Mouse (Mus musculus): ENCODE data around the gene Pitpna. TPM values are rescaled to one million over a fixed set of nuclear protein-coding genes. Genes with fewer than 3 reads are reported as not detected.

Pitpna gene
- polyA plus RNA-seq, 1 experiment: 160 TPM

DNA sequence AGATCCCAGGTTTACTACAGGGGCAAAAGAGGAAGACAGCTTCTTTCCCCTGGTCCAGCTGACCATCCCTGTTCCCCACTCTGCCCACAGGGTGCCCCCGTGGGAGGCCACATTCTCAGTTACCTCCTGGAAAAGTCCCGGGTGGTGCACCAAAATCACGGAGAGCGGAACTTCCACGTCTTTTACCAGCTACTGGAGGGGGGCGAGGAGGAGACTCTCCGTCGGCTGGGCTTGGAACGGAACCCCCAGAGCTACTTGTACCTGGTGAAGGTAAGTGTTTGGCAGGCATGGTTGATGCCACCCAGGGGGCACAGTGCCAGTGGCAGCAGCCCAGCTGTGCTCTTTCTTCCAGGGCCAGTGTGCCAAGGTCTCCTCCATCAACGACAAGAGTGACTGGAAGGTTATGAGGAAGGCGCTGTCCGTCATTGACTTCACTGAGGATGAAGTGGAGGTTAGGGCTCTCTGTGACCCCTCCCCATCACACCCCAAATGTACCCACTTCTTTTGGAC, 72.2 kb downstream of the Pitpna start:
- H3K27ac ChIP-seq (ENCODE audit: insufficient read depth, low read length): no peak overlapping the region
- no peak for TF ChIP-seq POLR2A (IDR thresholded peaks at IDR 0.05; ENCODE audit: low read depth, low read length)
- TF ChIP-seq CTCF (IDR thresholded peaks at IDR 0.05; ENCODE audit: borderline replicate concordance, insufficient read depth, low read length): no peak
- H3K4me3 ChIP-seq (ENCODE audit: insufficient read depth, low read length): no peak overlapping the region
- H3K4me1 ChIP-seq (ENCODE audit: control insufficient read depth, insufficient read depth, low read length): peaks cover 4% of the 10 kb centered on the region

DNA sequence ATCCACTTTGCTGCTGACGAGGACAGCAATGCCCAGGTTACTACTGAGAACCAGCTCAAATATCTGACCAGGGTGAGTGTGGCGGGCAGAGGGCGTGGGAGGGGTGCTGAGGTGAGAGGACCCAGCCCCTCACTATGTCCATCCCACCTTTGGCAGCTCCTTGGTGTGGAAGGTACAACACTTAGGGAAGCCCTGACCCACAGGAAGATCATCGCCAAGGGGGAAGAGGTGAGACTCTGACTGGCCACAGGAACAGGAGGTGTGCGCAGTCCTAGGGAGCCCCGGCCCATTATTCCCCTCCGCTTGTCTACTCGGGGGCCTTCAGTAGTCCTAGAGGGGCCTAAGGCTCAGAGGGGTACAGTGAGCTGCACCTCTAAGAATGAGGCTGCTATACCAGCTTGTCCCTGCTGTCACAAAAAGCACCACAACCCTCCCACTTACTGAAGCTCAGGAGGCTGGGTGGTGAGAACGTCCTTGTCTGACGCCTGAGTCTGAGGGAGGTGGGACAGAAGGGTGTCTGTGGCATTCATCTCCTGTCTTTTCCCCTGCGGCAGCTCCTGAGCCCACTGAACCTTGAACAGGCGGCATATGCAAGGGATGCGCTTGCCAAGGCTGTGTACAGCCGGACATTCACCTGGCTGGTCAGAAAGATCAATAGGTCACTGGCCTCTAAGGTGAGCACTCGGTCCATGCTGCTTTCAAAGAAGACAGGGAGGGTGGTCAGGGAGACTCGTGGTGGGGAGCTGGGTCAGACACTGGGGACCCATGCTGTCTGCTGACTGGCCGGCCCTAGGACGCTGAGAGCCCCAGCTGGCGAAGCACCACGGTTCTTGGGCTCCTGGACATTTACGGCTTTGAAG, 73.3 kb downstream of the Pitpna start:
- TF ChIP-seq CTCF (IDR thresholded peaks at IDR 0.05; ENCODE audit: borderline replicate concordance, insufficient read depth, low read length) (no peak), POLR2A (IDR thresholded peaks at IDR 0.05; ENCODE audit: low read depth, low read length) (no peak)
- no peak overlapping the region for H3K4me3 ChIP-seq (ENCODE audit: insufficient read depth, low read length)
- no peak overlapping the region for H3K27ac ChIP-seq (ENCODE audit: insufficient read depth, low read length)
- H3K4me1 ChIP-seq (ENCODE audit: control insufficient read depth, insufficient read depth, low read length): peaks cover 3% of the 10 kb centered on the region

DNA sequence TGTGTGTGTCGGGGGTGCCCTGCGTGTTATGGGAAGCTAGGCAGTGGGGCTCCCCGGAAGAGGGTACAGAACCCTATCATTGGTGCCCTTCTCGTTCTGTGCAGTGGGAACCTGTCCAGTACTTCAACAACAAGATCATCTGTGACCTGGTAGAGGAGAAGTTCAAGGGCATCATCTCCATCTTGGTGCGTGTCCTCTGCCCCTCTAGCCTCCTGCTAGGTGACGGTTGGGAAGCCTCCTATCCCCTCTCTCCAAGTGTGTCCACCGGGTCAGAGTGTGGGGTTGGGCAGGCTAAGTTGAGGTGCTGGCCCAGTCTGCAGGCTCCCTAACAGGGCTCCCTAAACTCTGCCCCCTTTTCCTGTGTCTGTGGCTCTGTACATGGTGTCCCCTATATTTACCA, 74.2 kb downstream of the Pitpna start:
- TF ChIP-seq POLR2A (IDR thresholded peaks at IDR 0.05; ENCODE audit: low read depth, low read length) (no peak), CTCF (IDR thresholded peaks at IDR 0.05; ENCODE audit: borderline replicate concordance, insufficient read depth, low read length) (no peak)
- H3K4me3 ChIP-seq (ENCODE audit: insufficient read depth, low read length): no peak overlapping the region
- H3K4me1 ChIP-seq (ENCODE audit: control insufficient read depth, insufficient read depth, low read length): peaks cover 3% of the 10 kb centered on the region
- H3K27ac ChIP-seq (ENCODE audit: insufficient read depth, low read length): no peak overlapping the region

DNA sequence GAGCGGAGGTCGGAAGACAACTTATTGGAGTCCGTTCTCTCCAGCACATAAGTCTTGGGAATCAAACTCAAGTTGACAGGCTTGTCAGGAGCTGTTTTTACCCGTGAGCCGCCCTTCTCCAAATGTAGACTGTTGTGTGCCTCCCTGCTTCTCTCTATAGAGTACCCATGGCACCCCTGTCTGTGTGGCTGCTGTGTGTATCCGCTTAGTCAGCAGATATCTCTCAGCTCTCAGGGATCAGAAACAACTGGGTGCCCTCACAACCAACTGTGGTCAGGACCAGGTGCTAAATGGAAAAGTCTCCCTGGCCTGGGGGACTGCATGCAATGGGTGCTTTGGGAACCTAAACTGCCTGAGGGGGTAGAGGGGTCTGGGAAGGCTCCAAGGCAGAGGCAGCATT, 78.4 kb downstream of the Pitpna start:
- no peaks in the 10 kb centered on the region for H3K4me1 ChIP-seq (ENCODE audit: control insufficient read depth, insufficient read depth, low read length)
- no peak for TF ChIP-seq CTCF (IDR thresholded peaks at IDR 0.05; ENCODE audit: borderline replicate concordance, insufficient read depth, low read length)
- TF ChIP-seq POLR2A (IDR thresholded peaks at IDR 0.05; ENCODE audit: low read depth, low read length): no peak

DNA sequence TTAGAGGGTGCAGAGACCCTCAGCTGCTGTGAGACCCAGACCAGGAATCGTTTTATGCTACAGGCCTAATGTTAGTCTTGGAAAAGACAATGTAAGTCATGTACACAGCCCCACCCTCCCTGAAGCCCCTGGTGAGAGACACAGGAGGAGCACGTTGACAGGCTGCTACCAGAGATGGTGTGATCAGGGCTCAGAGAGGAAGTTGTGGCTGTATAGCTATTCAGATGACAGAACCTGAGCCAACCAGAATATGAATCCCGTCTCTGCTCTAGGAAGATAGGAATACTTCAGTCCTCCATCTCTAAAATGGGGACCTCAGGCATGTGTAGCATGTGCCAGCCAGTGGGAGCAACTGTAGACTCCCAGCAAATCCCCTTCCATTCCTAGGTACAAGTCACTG, 80.7 kb downstream of the Pitpna start:
- Histone ChIP-seq H3K27ac (ENCODE audit: insufficient read depth, low read length) (no peak overlapping the region), H3K4me3 (ENCODE audit: insufficient read depth, low read length) (no peak overlapping the region)
- TF ChIP-seq POLR2A (IDR thresholded peaks at IDR 0.05; ENCODE audit: low read depth, low read length): no peak
- no peak for TF ChIP-seq CTCF (IDR thresholded peaks at IDR 0.05; ENCODE audit: borderline replicate concordance, insufficient read depth, low read length)

More for the DNA sequence above, 78.4 kb downstream of the Pitpna start:
- H3K27ac ChIP-seq (ENCODE audit: insufficient read depth, low read length): no peak overlapping the region
- no peak overlapping the region for H3K4me3 ChIP-seq (ENCODE audit: insufficient read depth, low read length)

DNA sequence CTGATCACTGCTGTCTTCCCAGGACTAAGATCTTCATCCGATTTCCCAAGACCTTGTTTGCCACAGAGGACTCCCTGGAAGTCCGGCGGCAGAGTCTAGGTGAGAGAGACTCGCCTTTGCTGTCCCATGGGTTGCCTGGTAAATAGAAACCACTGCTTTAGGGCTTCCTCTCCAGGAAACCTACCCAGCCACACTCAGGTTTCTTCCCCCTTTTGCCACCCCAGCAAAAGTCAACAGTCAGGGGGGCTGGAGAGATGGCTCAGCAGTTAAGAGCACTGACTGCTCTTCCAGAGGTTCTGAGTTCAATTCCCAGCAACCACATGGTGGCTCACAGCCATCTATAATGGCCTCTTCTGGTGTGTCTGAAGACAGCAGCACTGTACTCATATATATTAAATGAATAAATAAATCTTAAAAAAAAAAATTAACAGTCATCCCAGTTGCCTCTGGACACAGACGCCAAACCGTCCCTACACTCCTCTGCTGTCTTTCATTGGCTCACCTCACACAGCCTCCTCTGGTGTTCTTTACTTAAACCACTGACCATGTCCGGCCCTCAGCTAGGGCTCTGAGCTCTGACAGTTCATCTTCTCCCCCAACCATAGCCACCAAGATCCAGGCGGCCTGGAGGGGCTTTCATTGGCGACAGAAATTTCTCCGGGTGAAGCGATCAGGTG, 81.4 kb downstream of the Pitpna start:
- no peak overlapping the region for H3K27ac ChIP-seq (ENCODE audit: insufficient read depth, low read length)
- H3K4me3 ChIP-seq (ENCODE audit: insufficient read depth, low read length): no peak overlapping the region
- TF ChIP-seq POLR2A (IDR thresholded peaks at IDR 0.05; ENCODE audit: low read depth, low read length) (no peak), CTCF (IDR thresholded peaks at IDR 0.05; ENCODE audit: borderline replicate concordance, insufficient read depth, low read length) (no peak)
- no peaks in the 10 kb centered on the region for H3K4me1 ChIP-seq (ENCODE audit: control insufficient read depth, insufficient read depth, low read length)

More for the DNA sequence above, 80.7 kb downstream of the Pitpna start:
- H3K4me1 ChIP-seq (ENCODE audit: control insufficient read depth, insufficient read depth, low read length): no peaks in the 10 kb centered on the region

DNA sequence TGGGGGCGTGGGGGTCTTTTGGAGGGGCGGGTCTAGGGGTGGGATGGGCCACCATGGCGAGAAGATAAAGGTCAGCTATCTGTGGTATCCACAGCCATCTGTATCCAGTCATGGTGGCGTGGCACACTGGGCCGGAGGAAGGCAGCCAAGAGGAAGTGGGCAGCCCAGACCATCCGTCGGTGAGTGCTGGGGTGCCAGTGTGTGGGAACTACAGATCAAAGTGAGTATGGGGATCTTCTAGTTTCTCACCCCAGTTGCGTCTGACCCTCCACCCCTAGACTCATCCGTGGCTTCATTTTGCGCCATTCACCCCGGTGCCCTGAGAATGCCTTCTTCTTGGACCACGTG, 81.9 kb downstream of the Pitpna start:
- no peak overlapping the region for H3K4me3 ChIP-seq (ENCODE audit: insufficient read depth, low read length)
- no peaks in the 10 kb centered on the region for H3K4me1 ChIP-seq (ENCODE audit: control insufficient read depth, insufficient read depth, low read length)
- H3K27ac ChIP-seq (ENCODE audit: insufficient read depth, low read length): no peak overlapping the region
- TF ChIP-seq CTCF (IDR thresholded peaks at IDR 0.05; ENCODE audit: borderline replicate concordance, insufficient read depth, low read length): no peak
- TF ChIP-seq POLR2A (IDR thresholded peaks at IDR 0.05; ENCODE audit: low read depth, low read length): no peak

DNA sequence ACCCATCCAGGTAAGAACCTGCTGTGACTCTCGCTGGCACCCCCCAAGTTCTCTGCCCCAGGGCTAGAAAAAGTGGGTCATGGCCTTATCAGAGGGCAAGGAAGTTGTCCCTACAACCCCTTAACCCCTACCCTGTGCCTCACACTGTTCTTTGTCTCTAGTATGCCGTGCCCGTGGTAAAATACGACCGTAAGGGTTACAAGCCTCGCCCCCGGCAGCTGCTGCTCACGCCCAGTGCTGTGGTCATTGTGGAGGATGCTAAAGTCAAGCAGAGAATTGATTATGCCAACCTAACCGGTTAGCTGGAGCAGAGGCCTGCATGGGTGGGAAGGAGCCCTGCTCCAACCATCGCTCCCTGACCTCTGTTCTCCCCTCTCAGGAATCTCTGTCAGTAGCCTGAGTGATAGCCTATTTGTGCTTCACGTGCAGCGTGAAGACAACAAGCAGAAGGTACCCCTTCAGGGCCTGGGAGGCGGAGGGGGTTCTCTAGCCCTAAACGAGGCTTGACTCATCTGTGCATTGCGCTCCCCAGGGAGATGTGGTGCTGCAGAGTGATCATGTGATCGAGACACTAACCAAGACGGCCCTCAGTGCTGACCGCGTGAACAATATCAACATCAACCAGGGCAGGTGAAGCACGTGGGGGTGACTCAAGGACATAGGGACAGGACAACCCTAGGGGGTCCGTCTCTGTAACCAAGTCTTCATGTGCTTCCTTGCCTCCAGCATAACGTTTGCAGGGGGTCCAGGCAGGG, 83.7 kb downstream of the Pitpna start:
- H3K27ac ChIP-seq (ENCODE audit: insufficient read depth, low read length): no peak overlapping the region
- H3K4me1 ChIP-seq (ENCODE audit: control insufficient read depth, insufficient read depth, low read length): no peaks in the 10 kb centered on the region
- H3K4me3 ChIP-seq (ENCODE audit: insufficient read depth, low read length): no peak overlapping the region
- no peak for TF ChIP-seq CTCF (IDR thresholded peaks at IDR 0.05; ENCODE audit: borderline replicate concordance, insufficient read depth, low read length)
- no peak for TF ChIP-seq POLR2A (IDR thresholded peaks at IDR 0.05; ENCODE audit: low read depth, low read length)

DNA sequence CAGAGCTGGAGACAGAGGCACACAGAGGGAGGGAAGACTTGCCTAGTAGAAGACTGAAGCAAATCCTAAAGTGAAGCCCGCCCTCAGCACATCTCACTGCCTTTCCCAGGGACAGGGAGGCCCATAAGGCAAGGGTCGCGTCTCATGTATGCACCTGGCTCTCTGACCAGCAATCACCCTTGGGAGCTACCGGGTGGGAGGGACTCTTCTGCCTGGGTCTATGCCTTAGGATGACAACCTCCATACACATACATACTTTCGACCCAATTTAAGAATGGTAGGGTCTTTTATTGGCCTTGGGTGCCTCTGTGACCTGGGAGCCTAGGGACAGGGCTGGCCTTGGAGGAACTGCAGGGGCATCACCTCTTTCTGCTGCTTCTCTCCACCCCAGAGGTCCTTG, 85.5 kb downstream of the Pitpna start:
- peaks cover 8% of the 10 kb centered on the region for H3K4me1 ChIP-seq (ENCODE audit: control insufficient read depth, insufficient read depth, low read length)
- H3K4me3 ChIP-seq (ENCODE audit: insufficient read depth, low read length): no peak overlapping the region
- no peak for TF ChIP-seq POLR2A (IDR thresholded peaks at IDR 0.05; ENCODE audit: low read depth, low read length)
- TF ChIP-seq CTCF (IDR thresholded peaks at IDR 0.05; ENCODE audit: borderline replicate concordance, insufficient read depth, low read length): no peak
- H3K27ac ChIP-seq (ENCODE audit: insufficient read depth, low read length): no peak overlapping the region

Data from embryonic fibroblast, embryonic 13.5 days (primary cell).